Mouse (Mus musculus) heart, embryonic 13.5 days (tissue): Measurements from ENCODE around the gene Stxbp5. TPM values are rescaled to one million over a fixed set of nuclear protein-coding genes. Genes with fewer than 3 reads are reported as not detected.

Experiments used
- ATAC-seq: fragments of 200-750 bp; cut with Nextera tagmentation; 2 replicates; pipeline ENCODE4 v1.8.0; 2017; ENCODE audit warnings: moderate TSS enrichment; ENCODE audit not compliant: insufficient number of reproducible peaks, low FRiP score, low TSS enrichment; ENCODE audit errors: extremely low read depth
- H3K27ac ChIP-seq: fragments of 300-500 bp; sonication (generic); replicated peaks from 2 replicates; pipeline ENCODE4 v1.5.1; 2015; ENCODE audit warnings: moderate library complexity, mild to moderate bottlenecking, inconsistent platforms
- H3K27me3 ChIP-seq: fragments of 300-500 bp; sonication (generic); replicated peaks from 2 replicates; pipeline ENCODE4 v1.6.1; 2015; ENCODE audit warnings: mild to moderate bottlenecking, inconsistent platforms
- H3K36me3 ChIP-seq: fragments of 300-500 bp; sonication (generic); 2 replicates; pipeline ENCODE4 v1.6.1; 2015; ENCODE audit warnings: mild to moderate bottlenecking, inconsistent platforms
- H3K4me1 ChIP-seq: fragments of 300-500 bp; sonication (generic); 2 replicates; pipeline ENCODE4 v1.6.1; 2015; ENCODE audit warnings: inconsistent platforms
- H3K4me2 ChIP-seq: fragments of 300-500 bp; sonication (generic); 2 replicates; pipeline ENCODE4 v1.6.1; 2015; ENCODE audit warnings: inconsistent platforms, mild to moderate bottlenecking, moderate library complexity
- H3K4me3 ChIP-seq: fragments of 300-500 bp; sonication (generic); 2 replicates; pipeline ENCODE4 v1.5.1; 2015; ENCODE audit warnings: moderate library complexity, mild to moderate bottlenecking, inconsistent platforms
- H3K9ac ChIP-seq: fragments of 300-500 bp; sonication (generic); 2 replicates; pipeline ENCODE4 v1.6.1; 2015; ENCODE audit warnings: inconsistent platforms, mild to moderate bottlenecking, moderate library complexity
- H3K9me3 ChIP-seq: fragments of 300-500 bp; sonication (generic); 2 replicates; pipeline ENCODE4 v1.6.1; 2016; ENCODE audit warnings: inconsistent platforms
- WGBS: fragments of 180-500 bp; shearing (Covaris S2); methylation state at CpG from one replicate; pipeline ENCODE4 v1.1.7; 2015; ENCODE audit warnings: mixed read lengths; 5-methylcytosine and 5-hydroxymethylcytosine counted together
- polyA plus RNA-seq: library from polyadenylated mRNA; unstranded; fragments of >200 nt; fragmentation: Nextera tagmentation; extraction: Ambion mirVana; gene quantifications from 2 replicates; pipeline ENCODE4 v1.2.1, GENCODE M21; 2015

Stxbp5 gene
- 2.6 and 2.7 TPM in 2 replicates for polyA plus RNA-seq

- under 1% methylated on average over 52 of the region's 52 CpGs for WGBS
- Histone ChIP-seq H3K4me3 (peak within 1 kb of the TSS; percentile 68), H3K4me1 (peaks cover 21% of the 10 kb centered on the region), H3K36me3 (no peaks in the 10 kb centered on the region), H3K4me2 (peak within 1 kb of the TSS; percentile 99), H3K9me3 (no peaks in the 10 kb centered on the region), H3K27me3 (no peaks in the 10 kb centered on the region), H3K27ac (peak within 1 kb of the TSS; percentile 96), H3K9ac (peak within 1 kb of the TSS; percentile 97)
- peak; percentile 62; the same call in 1 of the 2 replicates for ATAC-seq
Observed at GRCm38 (mm10) chr10:9901071-9901696, at the start of gene Stxbp5. Gene Stxbp5, minus strand, starts transcription at chr10:9901079.

- ATAC-seq = no peak
Observed at GRCm38 (mm10) chr10:9912395-9912794, 11.5 kb upstream of the Stxbp5 start.

GRCm38 (mm10) chr10:9907919-9908502 is 7.1 kb upstream of the Stxbp5 start:
- WGBS = 58% methylated on average over 8 of the region's 8 CpGs
- H3K4me3 ChIP-seq = no peak overlapping the region
- no peaks in the 10 kb centered on the region for H3K36me3 ChIP-seq
- no peaks in the 10 kb centered on the region for H3K9me3 ChIP-seq
- ATAC-seq = no peak
- no peak overlapping the region for H3K4me2 ChIP-seq
- no peaks in the 10 kb centered on the region for H3K27me3 ChIP-seq
- H3K27ac ChIP-seq = no peak overlapping the region
- no peak overlapping the region for H3K9ac ChIP-seq
- H3K4me1 ChIP-seq = 0 out of 2 replicates have a peak, but pooled peaks cover 5% of the 10 kb centered on the region

More at GRCm38 (mm10) chr10:9912395-9912794, 11.5 kb upstream of the Stxbp5 start:
- H3K27ac ChIP-seq = no peak overlapping the region
- no peaks in the 10 kb centered on the region for H3K9me3 ChIP-seq
- no peak overlapping the region for H3K4me2 ChIP-seq
- no peak overlapping the region for H3K9ac ChIP-seq
- H3K36me3 ChIP-seq = no peaks in the 10 kb centered on the region
- 82% methylated on average over 5 of the region's 5 CpGs for WGBS
- H3K4me1 ChIP-seq = 0 out of 2 replicates have a peak, but pooled peaks cover 5% of the 10 kb centered on the region
- no peak overlapping the region for H3K4me3 ChIP-seq
- H3K27me3 ChIP-seq = no peaks in the 10 kb centered on the region

GRCm38 (mm10) chr10:9907519-9907918 is 6.6 kb upstream of the Stxbp5 start:
- Histone ChIP-seq H3K36me3 (no peaks in the 10 kb centered on the region), H3K9ac (no peak overlapping the region), H3K4me1 (0 out of 2 replicates have a peak, but pooled peaks cover 5% of the 10 kb centered on the region), H3K27me3 (no peaks in the 10 kb centered on the region), H3K4me3 (no peak overlapping the region), H3K9me3 (no peaks in the 10 kb centered on the region), H3K4me2 (no peak overlapping the region), H3K27ac (no peak overlapping the region)
- no peak for ATAC-seq
- 73% methylated on average over 2 of the region's 2 CpGs for WGBS

- no peak overlapping the region for H3K27ac ChIP-seq
- H3K9me3 ChIP-seq = no peaks in the 10 kb centered on the region
- H3K36me3 ChIP-seq = no peaks in the 10 kb centered on the region
- no peaks in the 10 kb centered on the region for H3K27me3 ChIP-seq
- H3K4me2 ChIP-seq = no peak overlapping the region
- 61% methylated on average over 3 of the region's 3 CpGs for WGBS
- ATAC-seq = no peak
- 0 out of 2 replicates have a peak, but pooled peaks cover 5% of the 10 kb centered on the region for H3K4me1 ChIP-seq
- no peak overlapping the region for H3K4me3 ChIP-seq
- no peak overlapping the region for H3K9ac ChIP-seq
Observed at GRCm38 (mm10) chr10:9906185-9906584, 5.3 kb upstream of the Stxbp5 start.

GRCm38 (mm10) chr10:9901697-9902239 is 889 bp upstream of the Stxbp5 start:
- H3K4me1 ChIP-seq = peaks cover 21% of the 10 kb centered on the region
- no peaks in the 10 kb centered on the region for H3K9me3 ChIP-seq
- peak overlapping the region; percentile 97 for H3K9ac ChIP-seq
- no peaks in the 10 kb centered on the region for H3K36me3 ChIP-seq
- peak; percentile 80 for ATAC-seq
- peak overlapping the region; percentile 96 for H3K27ac ChIP-seq
- H3K4me2 ChIP-seq = peak overlapping the region; percentile 99
- 0% methylated on average over 16 of the region's 16 CpGs for WGBS
- H3K4me3 ChIP-seq = peak overlapping the region; percentile 68
- no peaks in the 10 kb centered on the region for H3K27me3 ChIP-seq

DNA sequence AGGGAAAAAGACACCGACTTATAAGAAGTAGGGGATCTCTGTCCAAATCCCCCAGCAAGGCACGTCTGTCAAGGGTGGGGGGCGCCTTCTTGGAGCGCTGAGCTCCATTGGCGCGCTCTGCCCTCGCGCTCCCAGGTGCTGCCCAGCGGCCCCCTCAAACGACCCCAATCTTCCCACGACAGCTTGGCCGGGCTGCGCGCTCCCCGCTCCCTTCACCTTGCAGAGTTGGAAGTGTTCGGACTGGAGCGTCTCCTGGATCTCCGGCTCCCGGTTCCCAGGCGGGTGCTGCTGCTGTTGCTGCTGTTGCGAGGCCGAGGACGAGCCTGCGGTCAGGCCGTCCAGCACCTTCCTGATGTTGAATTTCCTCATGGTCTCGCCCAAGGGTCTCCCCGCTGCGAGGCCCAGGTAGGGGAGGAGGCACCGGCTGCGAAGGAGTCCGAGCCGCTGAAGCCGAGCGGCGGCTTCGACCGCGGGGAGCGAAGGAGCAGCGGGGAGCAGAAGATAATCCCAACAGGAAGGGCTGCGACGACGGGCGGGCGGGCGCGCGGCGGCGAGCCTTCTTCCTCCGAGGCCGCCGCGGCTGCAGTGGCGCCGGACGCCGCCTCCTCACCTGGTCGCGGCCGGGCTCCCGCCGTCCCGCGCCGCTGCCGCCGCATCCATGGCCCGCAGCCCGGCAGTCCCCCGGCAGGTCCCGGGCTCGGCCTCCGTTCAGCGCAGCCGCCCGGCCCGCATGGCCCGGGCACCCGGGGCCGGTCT is 386 bp downstream of the Stxbp5 start:
- peak; percentile 14; the same call in 1 of the 2 replicates for ATAC-seq
- Histone ChIP-seq H3K4me2 (peak overlapping the region; percentile 99), H3K9me3 (no peaks in the 10 kb centered on the region), H3K36me3 (no peaks in the 10 kb centered on the region; the same call in 1 of the 2 replicates), H3K4me3 (peak overlapping the region; percentile 68), H3K9ac (peak overlapping the region; percentile 97), H3K4me1 (peaks cover 21% of the 10 kb centered on the region), H3K27me3 (no peaks in the 10 kb centered on the region), H3K27ac (peak overlapping the region; percentile 96)
- under 1% methylated on average over 81 of the region's 81 CpGs for WGBS

- Histone ChIP-seq H3K9me3 (no peaks in the 10 kb centered on the region), H3K36me3 (peaks cover 5% of the 10 kb centered on the region), H3K9ac (peak overlapping the region; percentile 97), H3K4me3 (peak overlapping the region; percentile 68), H3K4me2 (peak overlapping the region; percentile 99), H3K4me1 (peaks cover 21% of the 10 kb centered on the region), H3K27ac (no peak overlapping the region; the same call in 1 of the 2 replicates), H3K27me3 (no peaks in the 10 kb centered on the region)
- no peak for ATAC-seq
- 3% methylated on average over 15 of the region's 15 CpGs for WGBS
Observed at GRCm38 (mm10) chr10:9899816-9900215, 1.1 kb downstream of the Stxbp5 start.

- Histone ChIP-seq H3K27me3 (no peaks in the 10 kb centered on the region), H3K9ac (peak overlapping the region; percentile 97), H3K36me3 (peaks cover 8% of the 10 kb centered on the region), H3K4me2 (peak overlapping the region; percentile 99), H3K4me1 (peaks cover 21% of the 10 kb centered on the region), H3K4me3 (peak overlapping the region; percentile 68), H3K27ac (no peak overlapping the region), H3K9me3 (no peaks in the 10 kb centered on the region)
- WGBS = 4% methylated on average over 7 of the region's 7 CpGs
- ATAC-seq = no peak
Observed at GRCm38 (mm10) chr10:9899086-9899485, 1.8 kb downstream of the Stxbp5 start.

DNA sequence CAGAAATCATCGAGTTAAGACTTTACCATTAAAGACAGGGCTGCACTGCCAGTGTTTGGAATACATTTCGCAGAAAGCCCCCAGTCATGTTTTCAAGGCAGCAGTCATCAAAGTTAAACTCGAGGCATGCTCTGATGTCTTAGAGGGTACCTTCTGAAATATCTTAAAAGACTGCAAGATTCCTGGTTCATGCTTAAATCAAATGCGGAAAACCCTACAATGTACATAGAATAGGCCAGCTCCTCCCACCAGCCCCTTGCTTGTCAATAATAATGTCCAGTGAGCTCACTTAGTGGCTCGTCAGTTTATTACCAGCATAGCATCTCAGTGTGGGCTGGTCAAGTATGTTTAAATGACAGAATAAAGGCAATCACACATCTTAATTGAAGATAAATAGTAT is 3.0 kb downstream of the Stxbp5 start:
- Histone ChIP-seq H3K36me3 (peaks cover 8% of the 10 kb centered on the region), H3K4me1 (peaks cover 30% of the 10 kb centered on the region), H3K9me3 (no peaks in the 10 kb centered on the region), H3K4me2 (no peak overlapping the region), H3K4me3 (no peak overlapping the region), H3K27me3 (no peaks in the 10 kb centered on the region), H3K9ac (no peak overlapping the region), H3K27ac (no peak overlapping the region)
- WGBS = 77% methylated on average over 5 of the region's 5 CpGs
- no peak for ATAC-seq

DNA sequence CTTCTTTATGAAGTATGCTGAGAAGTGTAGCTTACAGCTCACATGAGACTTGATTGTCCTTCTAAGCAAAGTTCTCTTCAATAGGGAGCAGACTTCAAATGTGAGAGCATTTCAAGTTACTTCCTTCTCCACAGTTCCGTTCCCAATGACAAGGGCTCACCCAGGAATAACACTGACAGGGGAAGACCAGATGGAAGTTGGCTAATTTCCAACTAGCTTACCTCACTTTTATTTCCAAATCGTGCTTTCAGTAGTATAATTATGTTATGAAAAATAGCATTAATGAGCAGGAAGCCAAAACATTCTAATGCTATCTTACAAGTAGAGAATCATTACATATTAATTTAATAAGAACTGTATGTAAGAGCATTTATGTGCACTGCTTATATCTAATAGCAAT is 7.3 kb downstream of the Stxbp5 start:
- 38% methylated on average over 2 of the region's 2 CpGs for WGBS

More for the DNA sequence above, 7.3 kb downstream of the Stxbp5 start:
- Histone ChIP-seq H3K36me3 (peaks cover 8% of the 10 kb centered on the region), H3K27me3 (no peaks in the 10 kb centered on the region), H3K27ac (no peak overlapping the region), H3K4me3 (no peak overlapping the region), H3K9ac (no peak overlapping the region), H3K9me3 (no peaks in the 10 kb centered on the region), H3K4me1 (peaks cover 25% of the 10 kb centered on the region), H3K4me2 (no peak overlapping the region)
- ATAC-seq = no peak
